Mouse (Mus musculus): ENCODE results near the gene Akap13. TPM values are rescaled to one million over a fixed set of nuclear protein-coding genes. Genes with fewer than 3 reads are reported as not detected.
"Not testable (repeated sequence)": the region's sequence is repeated elsewhere in the genome, so short reads cannot be mapped to it uniquely, and the experiment has no call there.

Gene Akap13
- polyA plus RNA-seq, 2 experiments from 2014 or later, result 266 to 304 TPM

- peak; percentile 70 for ATAC-seq
These were observed 319.1 kb downstream of the Akap13 start for GRCm38 (mm10) chr7:75774095-75775078.

- ATAC-seq, result no peak
These were observed 322.7 kb downstream of the Akap13 start for GRCm38 (mm10) chr7:75778053-75778452.

- peak; percentile 53 for ATAC-seq
These were observed 325.5 kb downstream of the Akap13 start for GRCm38 (mm10) chr7:75780812-75781211.

GRCm38 (mm10) chr7:75781298-75781947 lies 326.1 kb downstream of the Akap13 start:
- ATAC-seq, result no peak

GRCm38 (mm10) chr7:75781948-75782722 lies 326.8 kb downstream of the Akap13 start:
- ATAC-seq, result peak; percentile 85

GRCm38 (mm10) chr7:75782723-75783011 lies 327.3 kb downstream of the Akap13 start:
- no peak for ATAC-seq

- ATAC-seq, result no peak
These were observed 330.3 kb downstream of the Akap13 start for GRCm38 (mm10) chr7:75785388-75786328.

GRCm38 (mm10) chr7:75786812-75787211 lies 331.5 kb downstream of the Akap13 start:
- ATAC-seq, result no peak

- peak; percentile 20 for ATAC-seq
These were observed 332.0 kb downstream of the Akap13 start for GRCm38 (mm10) chr7:75787371-75787770.

- peak; percentile 83 for ATAC-seq
These were observed 332.9 kb downstream of the Akap13 start for GRCm38 (mm10) chr7:75788069-75788800.

- ATAC-seq, result peak; percentile 20
These were observed 333.4 kb downstream of the Akap13 start for GRCm38 (mm10) chr7:75788801-75789135.

- no peak for ATAC-seq
These were observed 334.4 kb downstream of the Akap13 start for GRCm38 (mm10) chr7:75789746-75790145.

GRCm38 (mm10) chr7:75791092-75791837 lies 335.9 kb downstream of the Akap13 start:
- ATAC-seq, result not testable (repeated sequence)

GRCm38 (mm10) chr7:75793091-75793490 lies 337.8 kb downstream of the Akap13 start:
- ATAC-seq, result no peak

GRCm38 (mm10) chr7:75793654-75794335 lies 338.5 kb downstream of the Akap13 start:
- peak; percentile 8 for ATAC-seq

- peak; percentile 70 for ATAC-seq
These were observed 339.8 kb downstream of the Akap13 start for GRCm38 (mm10) chr7:75795106-75795505.

- ATAC-seq, result peak; percentile 77
These were observed 341.1 kb downstream of the Akap13 start for GRCm38 (mm10) chr7:75796474-75796873.

GRCm38 (mm10) chr7:75800530-75800929 lies 345.2 kb downstream of the Akap13 start:
- peak; percentile 51 for ATAC-seq

GRCm38 (mm10) chr7:75801022-75801421 lies 345.7 kb downstream of the Akap13 start:
- ATAC-seq, result peak; percentile 22
